Comparison of ENCODE assay signal across 14 mouse cellular contexts in genomic region chr15:102026430-102026829, GRCm38 (mm10). TPM values are rescaled to one million over a fixed set of nuclear protein-coding genes. Genes with fewer than 3 reads are reported as not detected.
DNase-seq lines count a peak whose midpoint lies in the region; ATAC-seq and TF ChIP-seq lines count a peak whose summit lies in the region.
"Had no signal": no experiment of that assay in that cellular context is flagged by ENCODE, and none has a peak within 500 bp of the region (broad histone marks: within the 10 kb centered on the region; RNA-seq: fewer than 3 reads in every experiment).

No protein-coding gene starts in this region.

- H3K4me2 ChIP-seq in kidney, postnatal 0 days (ENCODE audit: low read length): peak overlapping the region; percentile 21; the same call in 1 of the 2 replicates
- peak overlapping the region; percentile 9 for H3K4me2 ChIP-seq in liver, embryonic 12.5 days

- DNase-seq in heart, embryonic 10.5 days (ENCODE audit: low spot score): no peak
- DNase-seq in heart, postnatal 14 days: no peak
- no peak for DNase-seq in kidney, postnatal 0 days (ENCODE audit: low spot score)
- no peak for DNase-seq in kidney, adult 18-20 months
- peak; percentile 56 for DNase-seq in embryo, embryonic 10.5 days (ENCODE audit: low spot score)
- DNase-seq in thymus, adult 2 months: no peak
- no peak for DNase-seq in frontal cortex, adult 2 months (ENCODE audit: extremely low spot score in 1 of 2, low spot score in 1 of 2)
- DNase-seq: adrenal gland, adult 2 months; cerebellum, adult 18-20 months; kidney, adult 8-10 months had no signal

- no peak for ATAC-seq in kidney, postnatal 0 days (replicated peaks; ENCODE audit: low FRiP score, low read depth)
- peak; percentile 61 for ATAC-seq in liver, embryonic 12.5 days
- ATAC-seq: midbrain, embryonic 13.5 days had no signal

- intact Hi-C loops in heart, postnatal 14 days (cut with DNase I): no loop called here

- 3% methylated on average over 12 of the region's 12 CpGs for WGBS in heart, embryonic 10.5 days
- WGBS in kidney, postnatal 0 days: 21% methylated on average over 12 of the region's 12 CpGs
- WGBS in liver, embryonic 12.5 days (ENCODE audit: insufficient replicate concordance): 11% methylated on average over 12 of the region's 12 CpGs
- 49% methylated on average over 12 of the region's 12 CpGs for WGBS in thymus, adult 2 months

- H3K36me3 ChIP-seq in heart, embryonic 10.5 days: peaks cover 19% of the 10 kb centered on the region
- 0 out of 2 replicates have a peak, but pooled peaks cover 3% of the 10 kb centered on the region for H3K36me3 ChIP-seq in kidney, postnatal 0 days (ENCODE audit: insufficient read depth, low read length)
- peaks cover 10% of the 10 kb centered on the region; the same call in 1 of the 2 replicates for H3K36me3 ChIP-seq in liver, embryonic 12.5 days
- no peaks in the 10 kb centered on the region for H3K36me3 ChIP-seq in thymus, adult 2 months (ENCODE audit: control insufficient read depth, insufficient read depth, low read length)
- H3K36me3 ChIP-seq: midbrain, embryonic 13.5 days had no signal

- H3K4me1 ChIP-seq in heart, embryonic 10.5 days: peaks cover 44% of the 10 kb centered on the region
- H3K4me1 ChIP-seq in kidney, postnatal 0 days (replicated peaks; ENCODE audit: insufficient read depth, low read length): peaks cover 20% of the 10 kb centered on the region
- peaks cover 29% of the 10 kb centered on the region for H3K4me1 ChIP-seq in liver, embryonic 12.5 days
- no peaks in the 10 kb centered on the region; the same call in 1 of the 2 replicates for H3K4me1 ChIP-seq in thymus, adult 2 months (replicated peaks; ENCODE audit: control insufficient read depth, insufficient read depth, low read length)

- H3K4me3 ChIP-seq in heart, embryonic 10.5 days: peak overlapping the region; percentile 10; the same call in 1 of the 2 replicates
- H3K4me3 ChIP-seq in kidney, postnatal 0 days (replicated peaks; ENCODE audit: low read depth, low read length): no peak overlapping the region
- no peak overlapping the region for H3K4me3 ChIP-seq in liver, embryonic 12.5 days
- no peak overlapping the region for H3K4me3 ChIP-seq in thymus, adult 2 months (ENCODE audit: control insufficient read depth, insufficient read depth, low read length)
- H3K4me3 ChIP-seq: erythroblast, embryonic 14.5 days; midbrain, embryonic 13.5 days had no signal

- TF ChIP-seq POLR2A in thymus, adult 2 months (IDR thresholded peaks at IDR 0.05; ENCODE audit: control insufficient read depth, extremely low read depth, insufficient read depth, low read length, poor library complexity): no peak

- H3K9me3 ChIP-seq in heart, embryonic 10.5 days: no peaks in the 10 kb centered on the region
- H3K9me3 ChIP-seq in kidney, postnatal 0 days (replicated peaks; ENCODE audit: low read length): no peaks in the 10 kb centered on the region
- H3K9me3 ChIP-seq in liver, embryonic 12.5 days (replicated peaks): no peaks in the 10 kb centered on the region
- H3K9me3 ChIP-seq: midbrain, embryonic 13.5 days had no signal

- no peak for TF ChIP-seq CTCF in kidney, postnatal 0 days (IDR thresholded peaks at IDR 0.05; ENCODE audit: low read depth)
- no peak for TF ChIP-seq CTCF in thymus, adult 2 months (IDR thresholded peaks at IDR 0.05; ENCODE audit: borderline replicate concordance, control insufficient read depth, extremely low read depth, insufficient read depth, low read length, poor library complexity)

- no peak overlapping the region for H3K9ac ChIP-seq in kidney, postnatal 0 days (ENCODE audit: low read depth, low read length)
- H3K9ac ChIP-seq in liver, embryonic 12.5 days: no peak overlapping the region
- H3K9ac ChIP-seq: midbrain, embryonic 13.5 days had no signal

- peaks cover 35% of the 10 kb centered on the region for H3K27me3 ChIP-seq in heart, embryonic 10.5 days (ENCODE audit: insufficient read depth, poor library complexity, severe bottlenecking)
- H3K27me3 ChIP-seq in kidney, postnatal 0 days (ENCODE audit: insufficient read depth, low read length): no peaks in the 10 kb centered on the region
- peaks cover 56% of the 10 kb centered on the region for H3K27me3 ChIP-seq in liver, embryonic 12.5 days (replicated peaks)
- peaks cover 7% of the 10 kb centered on the region; the same call in 1 of the 2 replicates for H3K27me3 ChIP-seq in thymus, adult 2 months (ENCODE audit: control insufficient read depth, insufficient read depth, low read length)

- peak overlapping the region; percentile 90 for H3K27ac ChIP-seq in heart, embryonic 10.5 days
- H3K27ac ChIP-seq in kidney, postnatal 0 days: peak overlapping the region; percentile 2; the same call in 1 of the 2 replicates
- peak overlapping the region; percentile 67 for H3K27ac ChIP-seq in liver, embryonic 12.5 days
- H3K27ac ChIP-seq in thymus, adult 2 months (ENCODE audit: control insufficient read depth, insufficient read depth, low read length): no peak overlapping the region
- H3K27ac ChIP-seq: midbrain, embryonic 13.5 days had no signal

RNA-seq across cellular contexts. Expression of gene Krt18, which starts 1.6 kb away (rescaled TPM):
- 78.5 and 184 TPM in 2 replicates for polyA plus RNA-seq in heart, embryonic 10.5 days (2016; fragmentation: Nextera tagmentation; extraction: Ambion mirVana)
- 10 to 100 TPM in 1 of 2 experiments, 1 to 10 TPM in 1; 4.9 to 10.4 TPM for total RNA-seq in heart, postnatal 14 days (2021)
- polyA plus RNA-seq in kidney, postnatal 0 days (2015; fragmentation: Nextera tagmentation; extraction: Ambion mirVana): 252 and 256 TPM in 2 replicates
- 72.7 and 77.6 TPM in 2 replicates for polyA plus RNA-seq in liver, embryonic 12.5 days (2016; fragmentation: Nextera tagmentation; extraction: Ambion mirVana)
- 197 and 219 TPM in 2 replicates for polyA plus RNA-seq in thymus, adult 2 months (2012; rRNA removed)
- 1.4 and 3.5 TPM in 2 replicates for polyA plus RNA-seq in frontal cortex, adult 2 months (2012; rRNA removed)

RNA-seq across cellular contexts. Expression of gene Krt8, which starts 22.1 kb away (rescaled TPM):
- polyA plus RNA-seq in heart, embryonic 10.5 days (2016; fragmentation: Nextera tagmentation; extraction: Ambion mirVana): 83.2 and 193 TPM in 2 replicates
- total RNA-seq in heart, postnatal 14 days (2021): 1 to 10 TPM; 4.2 to 7.0 TPM
- polyA plus RNA-seq in kidney, postnatal 0 days (2015; fragmentation: Nextera tagmentation; extraction: Ambion mirVana): 305 and 333 TPM in 2 replicates
- polyA plus RNA-seq in liver, embryonic 12.5 days (2016; fragmentation: Nextera tagmentation; extraction: Ambion mirVana): 71.9 and 75.3 TPM in 2 replicates
- polyA plus RNA-seq in thymus, adult 2 months (2012; rRNA removed): 220 and 270 TPM in 2 replicates
- 1.7 and 4.5 TPM in 2 replicates for polyA plus RNA-seq in frontal cortex, adult 2 months (2012; rRNA removed)
- total RNA-seq: left cerebral cortex, postnatal 36 days had no signal

RNA-seq across cellular contexts. Expression of gene Eif4b, which starts 47.1 kb away (rescaled TPM):
- polyA plus RNA-seq in heart, embryonic 10.5 days (2016; fragmentation: Nextera tagmentation; extraction: Ambion mirVana): 85.5 and 99.6 TPM in 2 replicates
- 100 to 1,000 TPM; 130 to 147 TPM for total RNA-seq in heart, postnatal 14 days (2021)
- 96.1 and 102 TPM in 2 replicates for polyA plus RNA-seq in kidney, postnatal 0 days (2015; fragmentation: Nextera tagmentation; extraction: Ambion mirVana)
- 91.7 and 91.8 TPM in 2 replicates for polyA plus RNA-seq in liver, embryonic 12.5 days (2016; fragmentation: Nextera tagmentation; extraction: Ambion mirVana)
- 99.3 and 108 TPM in 2 replicates for polyA plus RNA-seq in thymus, adult 2 months (2012; rRNA removed)
- polyA plus RNA-seq in frontal cortex, adult 2 months (2012; rRNA removed): 108 and 115 TPM in 2 replicates

Comparison
In these comparisons a context has a peak if more than half of its experiments do, and no peak if none do; other contexts are left out.
1. RNA of gene Krt18, which starts 1.6 kb away (polyA plus RNA-seq): 252 to 256 TPM in kidney, postnatal 0 days, 197 to 219 TPM in thymus, adult 2 months, 78.5 to 184 TPM in heart, embryonic 10.5 days and 72.7 to 77.6 TPM in liver, embryonic 12.5 days; 1.4 to 3.5 TPM in frontal cortex, adult 2 months; every median in the first group is over 10 times any median in the second.
2. RNA of gene Krt8, which starts 22.1 kb away (polyA plus RNA-seq): 305 to 333 TPM in kidney, postnatal 0 days, 220 to 270 TPM in thymus, adult 2 months, 83.2 to 193 TPM in heart, embryonic 10.5 days and 71.9 to 75.3 TPM in liver, embryonic 12.5 days; 1.7 to 4.5 TPM in frontal cortex, adult 2 months; every median in the first group is over 10 times any median in the second.